8 mouse cellular contexts compared by ENCODE assay signal in genomic region chr8:84990836-84991235, GRCm38 (mm10). TPM values are rescaled to one million over a fixed set of nuclear protein-coding genes. Genes with fewer than 3 reads are reported as not detected.
A peak's percentile ranks its signal among the peaks of the same experiment; 100 is the strongest.
DNase-seq lines count a peak whose midpoint lies in the region; TF ChIP-seq lines count a peak whose summit lies in the region.

No protein-coding gene starts in this region.

- peak overlapping the region; percentile 91 for H3K4me3 ChIP-seq in E14TG2a.4 (replicated peaks; ENCODE audit: low read length)
- H3K4me3 ChIP-seq in erythroblast, embryonic 14.5 days (replicated peaks): peak overlapping the region; percentile 75
- H3K4me3 ChIP-seq in lung, adult 2 months (replicated peaks; ENCODE audit: extremely low read depth, low read depth, low read length): peak overlapping the region; percentile 67

- peak; percentile 35; the same call in 1 of the 2 replicates for TF ChIP-seq POLR2A in lung, adult 2 months (IDR thresholded peaks at IDR 0.05; ENCODE audit: borderline replicate concordance, extremely low read depth, low read depth, low read length)

- H3K27me3 ChIP-seq in E14TG2a.4 (ENCODE audit: insufficient read depth, low read length): no peaks in the 10 kb centered on the region
- H3K27me3 ChIP-seq in erythroblast, embryonic 14.5 days (ENCODE audit: control insufficient read depth): no peaks in the 10 kb centered on the region
- no peaks in the 10 kb centered on the region for H3K27me3 ChIP-seq in splenic B cell, adult 2 months (ENCODE audit: control insufficient read depth, insufficient read depth, low read length, poor library complexity, severe bottlenecking)

- TF ChIP-seq CTCF in E14TG2a.4 (conservative IDR thresholded peaks at IDR 0.05; ENCODE audit: low read length): no peak
- TF ChIP-seq CTCF in lung, adult 2 months (IDR thresholded peaks at IDR 0.05; ENCODE audit: insufficient read depth, low read length): no peak

- 5% methylated on average over 15 of the region's 15 CpGs for WGBS in lung, adult 2 months

- peaks cover 40% of the 10 kb centered on the region for H3K36me3 ChIP-seq in E14TG2a.4 (ENCODE audit: insufficient read depth, low read length)
- H3K36me3 ChIP-seq in erythroblast, embryonic 14.5 days (ENCODE audit: control insufficient read depth): peaks cover 6% of the 10 kb centered on the region; the same call in 1 of the 2 replicates
- no peaks in the 10 kb centered on the region for H3K36me3 ChIP-seq in splenic B cell, adult 2 months (ENCODE audit: control insufficient read depth, insufficient read depth, low read length, poor library complexity, severe bottlenecking)

- peaks cover 83% of the 10 kb centered on the region for H3K4me1 ChIP-seq in E14TG2a.4 (replicated peaks; ENCODE audit: low read depth, low read length)
- H3K4me1 ChIP-seq in erythroblast, embryonic 14.5 days (ENCODE audit: control insufficient read depth): peaks cover 45% of the 10 kb centered on the region
- peaks cover 12% of the 10 kb centered on the region for H3K4me1 ChIP-seq in lung, adult 2 months (ENCODE audit: control insufficient read depth, insufficient read depth, low read length)

- peak; percentile 89 for DNase-seq in cerebellum, adult 11-12 months
- DNase-seq in cerebellum, postnatal 36 days: no peak
- peak; percentile 91 for DNase-seq in kidney, adult 18-20 months
- DNase-seq in lung, adult 2 months: peak; percentile 72
- DNase-seq in splenic B cell, adult 2 months (ENCODE audit: low read depth, low spot score): peak; percentile 79
- DNase-seq in ovary, postnatal 14 days (ENCODE audit: low spot score): no peak

- H3K9me3 ChIP-seq in E14TG2a.4 (ENCODE audit: low read length): no peaks in the 10 kb centered on the region
- H3K9me3 ChIP-seq in erythroblast, embryonic 14.5 days (ENCODE audit: control insufficient read depth, low read length): no peaks in the 10 kb centered on the region

RNA-seq across cellular contexts. Expression of gene Hook2, which starts 0.4 kb away (rescaled TPM):
- polyA plus RNA-seq in erythroblast, embryonic 14.5 days (2012): 0.46 and 0.58 TPM in 2 replicates
- polyA plus RNA-seq in lung, adult 2 months (2012; rRNA removed): 9.5 and 10.5 TPM in 2 replicates

RNA-seq across cellular contexts. Expression of gene Junb, which starts 12.3 kb away (rescaled TPM):
- polyA plus RNA-seq in erythroblast, embryonic 14.5 days (2012): 9.6 and 10.3 TPM in 2 replicates
- 80.8 and 125 TPM in 2 replicates for polyA plus RNA-seq in lung, adult 2 months (2012; rRNA removed)

RNA-seq across cellular contexts. Expression of gene Rnaseh2a, which starts 21.3 kb away (rescaled TPM):
- polyA plus RNA-seq in erythroblast, embryonic 14.5 days (2012): 162 and 179 TPM in 2 replicates
- 27.4 and 30.4 TPM in 2 replicates for polyA plus RNA-seq in lung, adult 2 months (2012; rRNA removed)

RNA-seq across cellular contexts. Expression of gene Prdx2, which starts 21.4 kb away (rescaled TPM):
- 111 and 222 TPM in 2 replicates for polyA plus RNA-seq in erythroblast, embryonic 14.5 days (2012)
- polyA plus RNA-seq in lung, adult 2 months (2012; rRNA removed): 93.2 and 117 TPM in 2 replicates

RNA-seq across cellular contexts. Expression of gene Gm49661, which starts 21.6 kb away (rescaled TPM):
- polyA plus RNA-seq in erythroblast, embryonic 14.5 days (2012): not detected in 2 replicates
- polyA plus RNA-seq in lung, adult 2 months (2012; rRNA removed): not detected in 2 replicates

Comparison
In these comparisons a context has a peak if more than half of its experiments do, and no peak if none do; other contexts are left out.
1. DNase-seq: peak in cerebellum, adult 11-12 months (single experiment), kidney, adult 18-20 months (single experiment), lung, adult 2 months (single experiment) and splenic B cell, adult 2 months (single experiment); none in cerebellum, postnatal 36 days (0 of 2) and ovary, postnatal 14 days (single experiment).
2. Peak in every context shown above with its lines, with median percentiles within 50 percentile points of each other: H3K4me3 ChIP-seq.